Mouse (Mus musculus) liver, embryonic 11.5 days (tissue): ENCODE results near the gene Atpif1. TPM values are rescaled to one million over a fixed set of nuclear protein-coding genes. Genes with fewer than 3 reads are reported as not detected.
A peak's percentile ranks its signal among the peaks of the same experiment; 100 is the strongest.
"Not testable (repeated sequence)": the region's sequence is repeated elsewhere in the genome, so short reads cannot be mapped to it uniquely, and the experiment has no call there.

Source experiments
- ATAC-seq: fragments of 200-750 bp; cut with Nextera tagmentation; replicated peaks from 2 replicates; pipeline ENCODE4 v1.8.0; 2017; ENCODE audit warnings: moderate number of reproducible peaks, mild to moderate bottlenecking, moderate TSS enrichment, moderate library complexity; ENCODE audit not compliant: low FRiP score
- DNase-seq: peaks from one replicate; pipeline ENCODE4 v3.0.0-alpha.2; 2017; ENCODE audit warnings: low spot score
- H3K27ac ChIP-seq: fragments of 300-500 bp; sonication (generic); 2 replicates; pipeline ENCODE4 v1.5.1; 2014; ENCODE audit warnings: mild to moderate bottlenecking, low read depth, low read length, control low read depth
- H3K27me3 ChIP-seq: fragments of 300-500 bp; sonication (generic); replicated peaks from 2 replicates; pipeline ENCODE4 v1.6.1; 2014; ENCODE audit warnings: low read length, mixed read lengths; ENCODE audit not compliant: control insufficient read depth, insufficient read depth
- H3K36me3 ChIP-seq: fragments of 300-500 bp; sonication (generic); 2 replicates; pipeline ENCODE4 v1.6.1; 2014; ENCODE audit warnings: mild to moderate bottlenecking, low read length, moderate library complexity, mixed read lengths; ENCODE audit not compliant: control insufficient read depth, insufficient read depth
- H3K4me1 ChIP-seq: fragments of 300-500 bp; sonication (generic); replicated peaks from 2 replicates; pipeline ENCODE4 v1.6.1; 2014; ENCODE audit warnings: low read length, mixed read lengths; ENCODE audit not compliant: control insufficient read depth, insufficient read depth
- H3K4me2 ChIP-seq: fragments of 300-500 bp; sonication (generic); 2 replicates; pipeline ENCODE4 v1.6.1; 2014; ENCODE audit warnings: mild to moderate bottlenecking, control low read depth, moderate library complexity
- H3K4me3 ChIP-seq: fragments of 300-500 bp; sonication (generic); 2 replicates; pipeline ENCODE4 v1.5.1; 2014; ENCODE audit warnings: low read depth, low read length, control low read depth
- H3K9ac ChIP-seq: fragments of 300-500 bp; sonication (generic); 2 replicates; pipeline ENCODE4 v1.6.1; 2014; ENCODE audit warnings: low read depth, low read length, control low read depth
- H3K9me3 ChIP-seq: fragments of 300-500 bp; sonication (generic); 2 replicates; pipeline ENCODE4 v1.6.1; 2016; ENCODE audit warnings: low read length, inconsistent platforms, mixed read lengths; ENCODE audit not compliant: control insufficient read depth
- WGBS: fragments of 180-500 bp; shearing (Covaris S2); extraction: QIAGEN DNeasy Blood & Tissue Kit; methylation state at CpG from one replicate; pipeline ENCODE4 v1.1.7; 2014; 5-methylcytosine and 5-hydroxymethylcytosine counted together
- polyA plus RNA-seq: library from polyadenylated mRNA; unstranded; fragments of >200 nt; fragmentation: Nextera tagmentation; extraction: Ambion mirVana; gene quantifications from 2 replicates; pipeline ENCODE4 v1.2.1, GENCODE M21; 2014

Gene Atpif1
- polyA plus RNA-seq, 1 experiment from 2014 or later, result 1,952 TPM

GRCm38 (mm10) chr4:132563261-132563660 lies 29.8 kb upstream of the Atpif1 start:
- Histone ChIP-seq H3K36me3 (no peaks in the 10 kb centered on the region), H3K9ac (no peak overlapping the region), H3K27ac (no peak overlapping the region), H3K4me1 (peaks cover 5% of the 10 kb centered on the region), H3K4me2 (peak overlapping the region; percentile 12; the same call in 1 of the 2 replicates), H3K9me3 (no peaks in the 10 kb centered on the region), H3K27me3 (no peaks in the 10 kb centered on the region), H3K4me3 (no peak overlapping the region)
- ATAC-seq, result no peak
- WGBS, result 71% methylated on average over 3 of the region's 3 CpGs
- no peak for DNase-seq

GRCm38 (mm10) chr4:132555550-132555949 lies 22.1 kb upstream of the Atpif1 start:
- not testable (repeated sequence) for H3K4me3 ChIP-seq, H3K4me1 ChIP-seq, H3K9ac ChIP-seq, H3K27me3 ChIP-seq, DNase-seq, H3K27ac ChIP-seq, ATAC-seq, H3K4me2 ChIP-seq, H3K9me3 ChIP-seq
- 84% methylated on average over 7 of the region's 7 CpGs for WGBS
- peaks cover 27% of the 10 kb centered on the region for H3K36me3 ChIP-seq

GRCm38 (mm10) chr4:132554653-132555052 lies 21.2 kb upstream of the Atpif1 start:
- H3K9me3 ChIP-seq, result no peaks in the 10 kb centered on the region
- H3K36me3 ChIP-seq, result peaks cover 35% of the 10 kb centered on the region
- DNase-seq, result no peak
- no peaks in the 10 kb centered on the region for H3K27me3 ChIP-seq
- H3K27ac ChIP-seq, result no peak overlapping the region
- WGBS, result 67% methylated on average over 8 of the region's 8 CpGs
- H3K4me1 ChIP-seq, result peaks cover 7% of the 10 kb centered on the region
- H3K4me2 ChIP-seq, result no peak overlapping the region
- no peak overlapping the region for H3K4me3 ChIP-seq
- H3K9ac ChIP-seq, result no peak overlapping the region
- no peak; the same call in 1 of the 2 replicates for ATAC-seq

GRCm38 (mm10) chr4:132554221-132554620 lies 20.8 kb upstream of the Atpif1 start:
- Histone ChIP-seq H3K9ac (no peak overlapping the region; the same call in 1 of the 2 replicates), H3K4me3 (no peak overlapping the region), H3K27me3 (no peaks in the 10 kb centered on the region), H3K4me1 (peaks cover 7% of the 10 kb centered on the region), H3K36me3 (peaks cover 38% of the 10 kb centered on the region), H3K9me3 (no peaks in the 10 kb centered on the region), H3K27ac (no peak overlapping the region), H3K4me2 (no peak overlapping the region)
- ATAC-seq (no peak), DNase-seq (no peak)
- 74% methylated on average over 5 of the region's 5 CpGs for WGBS

- ATAC-seq (peak; percentile 65; the same call in 1 of the 2 replicates), DNase-seq (no peak)
- 43% methylated on average over 8 of the region's 8 CpGs for WGBS
- Histone ChIP-seq H3K9ac (no peak overlapping the region), H3K4me3 (no peak overlapping the region), H3K27me3 (no peaks in the 10 kb centered on the region), H3K36me3 (peaks cover 58% of the 10 kb centered on the region), H3K4me1 (no peaks in the 10 kb centered on the region), H3K27ac (no peak overlapping the region), H3K4me2 (no peak overlapping the region), H3K9me3 (no peaks in the 10 kb centered on the region)
These were observed 12.4 kb upstream of the Atpif1 start for GRCm38 (mm10) chr4:132545851-132546250.

- H3K4me3 ChIP-seq, result no peak overlapping the region
- no peak overlapping the region for H3K9ac ChIP-seq
- peaks cover 40% of the 10 kb centered on the region for H3K36me3 ChIP-seq
- H3K9me3 ChIP-seq, result no peaks in the 10 kb centered on the region
- DNase-seq, result no peak
- H3K27ac ChIP-seq, result no peak overlapping the region; the same call in 1 of the 2 replicates
- 46% methylated on average over 1 of the region's 1 CpGs for WGBS
- no peak for ATAC-seq
- no peaks in the 10 kb centered on the region for H3K27me3 ChIP-seq
- peaks cover 4% of the 10 kb centered on the region for H3K4me1 ChIP-seq
- no peak overlapping the region for H3K4me2 ChIP-seq
These were observed 9.3 kb upstream of the Atpif1 start for GRCm38 (mm10) chr4:132542724-132543123.

GRCm38 (mm10) chr4:132541413-132541812 lies 8.0 kb upstream of the Atpif1 start:
- no peak overlapping the region for H3K4me2 ChIP-seq
- DNase-seq (no peak), ATAC-seq (no peak)
- H3K27ac ChIP-seq, result no peak overlapping the region
- peaks cover 16% of the 10 kb centered on the region for H3K4me1 ChIP-seq
- H3K9ac ChIP-seq, result no peak overlapping the region
- WGBS, result 86% methylated on average over 4 of the region's 4 CpGs
- H3K36me3 ChIP-seq, result peaks cover 31% of the 10 kb centered on the region
- H3K9me3 ChIP-seq, result no peaks in the 10 kb centered on the region
- H3K4me3 ChIP-seq, result no peak overlapping the region
- no peaks in the 10 kb centered on the region for H3K27me3 ChIP-seq

- DNase-seq (no peak), ATAC-seq (no peak)
- H3K9me3 ChIP-seq, result no peaks in the 10 kb centered on the region
- H3K9ac ChIP-seq, result no peak overlapping the region
- no peak overlapping the region for H3K27ac ChIP-seq
- 91% methylated on average over 5 of the region's 5 CpGs for WGBS
- peaks cover 26% of the 10 kb centered on the region for H3K4me1 ChIP-seq
- no peaks in the 10 kb centered on the region for H3K27me3 ChIP-seq
- no peak overlapping the region for H3K4me2 ChIP-seq
- H3K36me3 ChIP-seq, result peaks cover 26% of the 10 kb centered on the region
- H3K4me3 ChIP-seq, result no peak overlapping the region
These were observed 6.0 kb upstream of the Atpif1 start for GRCm38 (mm10) chr4:132539481-132539880.

GRCm38 (mm10) chr4:132535406-132536121 lies 2.1 kb upstream of the Atpif1 start, which contains the start of gene Dnajc8:
Gene Dnajc8, plus strand, starts transcription at chr4:132535550.
- ATAC-seq (peak; percentile 55), DNase-seq (peak; percentile 87)
- Histone ChIP-seq H3K4me3 (peak within 1 kb of the TSS; percentile 100), H3K9me3 (no peaks in the 10 kb centered on the region), H3K36me3 (peaks cover 16% of the 10 kb centered on the region), H3K27me3 (no peaks in the 10 kb centered on the region), H3K4me1 (peaks cover 41% of the 10 kb centered on the region), H3K9ac (peak within 1 kb of the TSS; percentile 96), H3K27ac (peak within 1 kb of the TSS; percentile 99), H3K4me2 (peak within 1 kb of the TSS; percentile 93)
- under 1% methylated on average over 60 of the region's 60 CpGs for WGBS
